Mouse (Mus musculus) stomach, embryonic 15.5 days (tissue): ENCODE measurements around the gene Nrxn3. TPM values are rescaled to one million over a fixed set of nuclear protein-coding genes. Genes with fewer than 3 reads are reported as not detected.

Experiments used
- ATAC-seq: fragments of 200-750 bp; cut with Nextera tagmentation; 2 replicates; pipeline ENCODE4 v1.8.0; 2017; ENCODE audit warnings: low read depth, moderate number of reproducible peaks, moderate TSS enrichment; ENCODE audit not compliant: insufficient read depth, low FRiP score
- H3K27ac ChIP-seq: fragments of 300-500 bp; sonication (generic); 2 replicates; pipeline ENCODE4 v1.5.1; 2015; ENCODE audit warnings: mild to moderate bottlenecking, inconsistent platforms
- H3K27me3 ChIP-seq: fragments of 300-500 bp; sonication (generic); replicated peaks from 2 replicates; pipeline ENCODE4 v1.6.1; 2015; ENCODE audit warnings: inconsistent platforms
- H3K36me3 ChIP-seq: fragments of 300-500 bp; sonication (generic); 2 replicates; pipeline ENCODE4 v1.6.1; 2015; ENCODE audit warnings: inconsistent platforms
- H3K4me1 ChIP-seq: fragments of 300-500 bp; sonication (generic); 2 replicates; pipeline ENCODE4 v1.6.1; 2015; ENCODE audit warnings: inconsistent platforms
- H3K4me2 ChIP-seq: fragments of 300-500 bp; sonication (generic); 2 replicates; pipeline ENCODE4 v1.6.1; 2015; ENCODE audit warnings: mild to moderate bottlenecking, inconsistent platforms
- H3K4me3 ChIP-seq: fragments of 300-500 bp; sonication (generic); replicated peaks from 2 replicates; pipeline ENCODE4 v1.5.1; 2015; ENCODE audit warnings: inconsistent platforms
- H3K9ac ChIP-seq: fragments of 300-500 bp; sonication (generic); 2 replicates; pipeline ENCODE4 v1.6.1; 2015; ENCODE audit warnings: inconsistent platforms
- H3K9me3 ChIP-seq: fragments of 300-500 bp; sonication (generic); 2 replicates; pipeline ENCODE4 v1.6.1; 2016; ENCODE audit warnings: inconsistent platforms
- WGBS: fragments of 180-500 bp; shearing (Covaris S2); methylation state at CpG from one replicate; pipeline ENCODE4 v1.1.7; 2015; 5-methylcytosine and 5-hydroxymethylcytosine counted together
- polyA plus RNA-seq: library from polyadenylated mRNA; unstranded; fragments of >200 nt; fragmentation: Nextera tagmentation; extraction: Ambion mirVana; gene quantifications from 2 replicates; pipeline ENCODE4 v1.2.1, GENCODE M21; 2015

Gene Nrxn3
- 2.4 and 3.3 TPM in 2 replicates for polyA plus RNA-seq

DNA sequence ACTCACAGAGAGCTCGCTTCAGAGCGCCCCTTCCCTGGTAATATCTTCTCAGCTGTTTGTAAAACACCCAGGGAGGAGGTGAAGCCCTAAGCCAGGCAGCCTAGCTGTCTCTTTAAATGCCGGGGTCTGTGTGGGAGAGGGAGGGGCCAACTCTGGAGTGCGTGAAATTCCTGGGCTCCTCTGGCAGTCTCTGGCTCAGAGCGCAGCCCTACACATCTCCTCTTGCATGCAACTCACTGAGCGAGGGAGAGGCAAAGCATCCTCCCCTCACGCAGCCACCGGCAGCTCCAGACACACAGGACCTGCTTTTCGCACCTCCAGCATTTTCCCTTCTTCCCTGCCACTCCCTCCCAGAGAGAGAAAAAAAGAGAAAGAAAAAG, at the start of gene Nrxn3:
Nrxn3 (plus strand) TSS at position 186 of the 380 bp plus-strand sequence.
- ATAC-seq = peak; percentile 56; the same call in 1 of the 2 replicates
- H3K36me3 ChIP-seq = no peaks in the 10 kb centered on the region
- peak within 1 kb of the TSS; percentile 48 for H3K4me2 ChIP-seq
- H3K4me1 ChIP-seq = no peaks in the 10 kb centered on the region
- no peaks in the 10 kb centered on the region for H3K27me3 ChIP-seq
- peak within 1 kb of the TSS; percentile 25 for H3K4me3 ChIP-seq
- WGBS = 2% methylated on average over 9 of the region's 9 CpGs
- no peak within 1 kb of the TSS for H3K9ac ChIP-seq
- no peak within 1 kb of the TSS for H3K27ac ChIP-seq
- H3K9me3 ChIP-seq = no peaks in the 10 kb centered on the region

DNA sequence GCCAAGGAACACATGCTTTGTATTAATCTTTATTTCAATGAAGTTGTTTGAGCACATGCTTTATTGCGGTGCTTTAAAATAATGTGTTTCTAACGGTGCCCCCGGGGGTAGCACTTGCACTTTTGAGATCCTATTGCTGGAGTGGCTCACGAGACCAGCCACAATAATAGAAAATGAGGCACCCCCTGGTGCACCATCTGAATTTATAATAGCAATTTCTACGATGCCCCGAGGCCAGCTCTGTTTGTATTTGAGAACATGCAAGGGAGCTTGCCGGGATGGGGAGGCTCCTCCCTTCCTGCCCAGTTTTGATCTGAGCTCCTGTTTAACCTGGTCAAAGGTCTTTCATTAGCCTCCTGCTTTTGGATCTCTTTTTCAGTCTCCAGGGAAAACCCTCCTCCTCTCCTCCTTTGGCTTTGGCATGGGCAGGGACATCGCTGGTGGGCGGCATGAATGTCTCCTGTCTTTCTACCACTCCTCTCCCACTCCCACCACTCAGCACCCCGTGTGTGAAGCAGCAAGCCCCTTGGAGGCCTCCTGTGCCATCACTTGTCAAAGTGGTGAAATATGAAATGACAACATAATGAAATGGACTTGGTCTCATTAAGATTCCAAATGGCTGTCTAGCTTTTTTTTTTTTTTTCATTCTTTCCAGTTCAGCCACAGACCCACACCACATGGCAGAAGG, 18.4 kb upstream of the Nrxn3 start:
- Histone ChIP-seq H3K9me3 (no peaks in the 10 kb centered on the region), H3K27ac (no peak overlapping the region), H3K36me3 (no peaks in the 10 kb centered on the region), H3K4me1 (no peaks in the 10 kb centered on the region), H3K27me3 (no peaks in the 10 kb centered on the region), H3K4me2 (no peak overlapping the region), H3K4me3 (no peak overlapping the region), H3K9ac (no peak overlapping the region)
- WGBS = 65% methylated on average over 10 of the region's 10 CpGs
- ATAC-seq = no peak

- WGBS = 77% methylated on average over 3 of the region's 3 CpGs
- Histone ChIP-seq H3K27me3 (no peaks in the 10 kb centered on the region), H3K4me1 (no peaks in the 10 kb centered on the region), H3K27ac (no peak overlapping the region), H3K9me3 (no peaks in the 10 kb centered on the region), H3K9ac (no peak overlapping the region), H3K4me2 (no peak overlapping the region), H3K4me3 (no peak overlapping the region), H3K36me3 (no peaks in the 10 kb centered on the region)
- no peak for ATAC-seq
These were observed 16.7 kb upstream of the Nrxn3 start for GRCm38 (mm10) chr12:88705959-88706358.

DNA sequence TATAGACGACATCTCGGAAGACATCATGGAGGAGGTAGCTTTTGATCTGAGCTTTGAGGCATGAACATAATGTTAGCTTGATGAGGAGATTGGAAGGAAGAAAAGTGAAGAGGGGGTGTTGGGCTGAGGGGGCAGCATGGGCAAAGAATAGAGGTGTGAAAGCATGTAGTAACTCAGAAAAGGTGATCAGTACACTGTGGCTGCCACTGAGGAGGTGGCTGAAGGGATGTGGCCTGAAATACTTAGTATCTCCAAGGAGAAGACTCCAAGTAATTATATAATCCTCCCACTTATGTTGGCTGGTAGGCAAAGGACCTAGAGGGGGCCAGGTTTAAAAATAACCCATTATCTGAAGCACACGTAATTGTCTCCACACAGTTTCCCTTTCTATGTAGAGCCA, 14.9 kb upstream of the Nrxn3 start:
- 89% methylated on average over 3 of the region's 3 CpGs for WGBS
- H3K27me3 ChIP-seq = no peaks in the 10 kb centered on the region
- H3K36me3 ChIP-seq = no peaks in the 10 kb centered on the region
- no peak overlapping the region for H3K4me3 ChIP-seq
- H3K27ac ChIP-seq = no peak overlapping the region
- no peaks in the 10 kb centered on the region for H3K4me1 ChIP-seq
- no peak overlapping the region for H3K4me2 ChIP-seq
- no peak for ATAC-seq
- no peaks in the 10 kb centered on the region for H3K9me3 ChIP-seq
- H3K9ac ChIP-seq = no peak overlapping the region

- Histone ChIP-seq H3K4me2 (no peak overlapping the region), H3K27ac (no peak overlapping the region), H3K9me3 (no peaks in the 10 kb centered on the region), H3K4me3 (no peak overlapping the region), H3K36me3 (no peaks in the 10 kb centered on the region), H3K9ac (no peak overlapping the region), H3K4me1 (no peaks in the 10 kb centered on the region), H3K27me3 (no peaks in the 10 kb centered on the region)
- ATAC-seq = peak; percentile 65; the same call in 1 of the 2 replicates
- WGBS = 9% methylated on average over 11 of the region's 11 CpGs
These were observed 13.5 kb upstream of the Nrxn3 start for GRCm38 (mm10) chr12:88709223-88709622.

DNA sequence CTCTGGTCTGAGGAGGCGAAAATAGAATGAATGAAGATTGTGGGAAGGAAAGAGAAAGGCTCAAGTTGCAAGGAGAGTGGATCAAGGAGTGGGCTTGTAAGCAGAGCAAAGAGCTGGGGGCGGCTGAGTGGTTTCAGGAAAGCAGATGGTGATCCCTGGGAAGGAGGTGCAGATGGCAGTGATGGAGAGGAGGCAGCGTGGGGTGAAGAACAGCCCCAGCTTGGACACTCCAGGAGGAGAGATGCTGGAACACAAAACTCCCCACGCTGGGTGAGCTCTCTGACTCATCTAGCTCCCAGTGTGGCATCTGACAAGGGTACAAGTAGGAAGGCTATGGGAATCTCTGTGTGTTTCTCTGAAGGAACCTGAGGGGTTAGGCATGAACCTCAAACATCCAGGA, 9.2 kb upstream of the Nrxn3 start:
- Histone ChIP-seq H3K9ac (no peak overlapping the region), H3K27me3 (no peaks in the 10 kb centered on the region), H3K4me2 (no peak overlapping the region), H3K9me3 (no peaks in the 10 kb centered on the region), H3K36me3 (no peaks in the 10 kb centered on the region), H3K27ac (no peak overlapping the region), H3K4me1 (no peaks in the 10 kb centered on the region), H3K4me3 (no peak overlapping the region)
- 63% methylated on average over 4 of the region's 4 CpGs for WGBS
- no peak for ATAC-seq

- 26% methylated on average over 3 of the region's 3 CpGs for WGBS
- no peaks in the 10 kb centered on the region for H3K9me3 ChIP-seq
- no peaks in the 10 kb centered on the region for H3K27me3 ChIP-seq
- H3K27ac ChIP-seq = no peak overlapping the region
- H3K4me1 ChIP-seq = no peaks in the 10 kb centered on the region
- no peaks in the 10 kb centered on the region for H3K36me3 ChIP-seq
- ATAC-seq = no peak
- H3K4me2 ChIP-seq = peak overlapping the region; percentile 48; the same call in 1 of the 2 replicates
- no peak overlapping the region for H3K9ac ChIP-seq
- peak overlapping the region; percentile 25; the same call in 1 of the 2 replicates for H3K4me3 ChIP-seq
These were observed 515 bp upstream of the Nrxn3 start for GRCm38 (mm10) chr12:88722031-88722690.

DNA sequence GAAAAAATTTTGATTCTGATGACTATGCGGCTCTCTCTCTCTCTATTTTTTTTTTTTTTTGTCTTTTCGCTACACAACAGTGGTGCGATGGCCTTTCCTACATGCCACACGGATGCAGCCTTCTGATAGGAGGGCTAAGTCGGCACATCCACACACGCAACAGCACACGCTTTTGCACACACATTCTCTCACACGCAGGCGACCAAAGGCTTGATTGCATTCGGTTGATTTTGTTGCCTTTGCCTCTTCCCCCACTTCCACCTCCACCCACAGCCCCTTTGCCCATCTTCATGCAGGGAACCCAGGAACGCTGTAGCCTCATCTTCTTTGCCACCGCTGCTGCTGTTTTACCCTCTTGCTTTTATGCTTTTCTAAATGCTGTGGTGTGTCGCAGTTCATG, 3.6 kb downstream of the Nrxn3 start:
- Histone ChIP-seq H3K4me2 (no peak overlapping the region), H3K27me3 (no peaks in the 10 kb centered on the region), H3K27ac (no peak overlapping the region), H3K9me3 (no peaks in the 10 kb centered on the region), H3K4me1 (no peaks in the 10 kb centered on the region), H3K9ac (no peak overlapping the region), H3K36me3 (no peaks in the 10 kb centered on the region), H3K4me3 (no peak overlapping the region)
- WGBS = 92% methylated on average over 13 of the region's 13 CpGs
- ATAC-seq = no peak

GRCm38 (mm10) chr12:88726755-88727154, 4.1 kb downstream of the Nrxn3 start:
- ATAC-seq = no peak
- WGBS = 79% methylated on average over 6 of the region's 6 CpGs

DNA sequence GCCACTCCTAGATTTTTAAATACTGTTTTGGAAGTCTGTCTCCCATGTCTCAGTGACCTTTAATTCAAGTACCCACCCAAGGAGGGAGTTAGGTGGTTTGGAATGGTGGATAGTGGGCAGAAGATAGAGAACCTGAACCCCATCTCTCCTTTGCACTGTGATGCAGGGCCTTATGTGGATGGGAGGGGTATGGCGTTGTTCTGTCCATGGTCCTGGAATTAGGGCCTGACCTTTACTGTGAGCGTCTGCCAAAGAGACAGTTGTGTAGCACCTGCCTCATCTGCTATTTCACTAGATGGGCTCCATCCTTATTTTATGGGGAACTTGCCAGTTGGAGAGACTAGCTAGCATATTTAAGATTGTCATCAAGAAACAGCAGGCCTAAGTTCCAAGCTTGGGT, 8.0 kb downstream of the Nrxn3 start:
- H3K4me1 ChIP-seq = no peaks in the 10 kb centered on the region
- no peaks in the 10 kb centered on the region for H3K27me3 ChIP-seq
- no peaks in the 10 kb centered on the region for H3K9me3 ChIP-seq
- H3K36me3 ChIP-seq = no peaks in the 10 kb centered on the region
- no peak overlapping the region for H3K27ac ChIP-seq
- ATAC-seq = no peak
- H3K4me3 ChIP-seq = no peak overlapping the region
- H3K9ac ChIP-seq = no peak overlapping the region
- H3K4me2 ChIP-seq = no peak overlapping the region
- WGBS = 28% methylated on average over 2 of the region's 2 CpGs

More at GRCm38 (mm10) chr12:88726755-88727154, 4.1 kb downstream of the Nrxn3 start:
- Histone ChIP-seq H3K9me3 (no peaks in the 10 kb centered on the region), H3K9ac (no peak overlapping the region), H3K4me3 (no peak overlapping the region), H3K36me3 (no peaks in the 10 kb centered on the region), H3K27me3 (no peaks in the 10 kb centered on the region), H3K4me2 (no peak overlapping the region), H3K27ac (no peak overlapping the region), H3K4me1 (no peaks in the 10 kb centered on the region)

DNA sequence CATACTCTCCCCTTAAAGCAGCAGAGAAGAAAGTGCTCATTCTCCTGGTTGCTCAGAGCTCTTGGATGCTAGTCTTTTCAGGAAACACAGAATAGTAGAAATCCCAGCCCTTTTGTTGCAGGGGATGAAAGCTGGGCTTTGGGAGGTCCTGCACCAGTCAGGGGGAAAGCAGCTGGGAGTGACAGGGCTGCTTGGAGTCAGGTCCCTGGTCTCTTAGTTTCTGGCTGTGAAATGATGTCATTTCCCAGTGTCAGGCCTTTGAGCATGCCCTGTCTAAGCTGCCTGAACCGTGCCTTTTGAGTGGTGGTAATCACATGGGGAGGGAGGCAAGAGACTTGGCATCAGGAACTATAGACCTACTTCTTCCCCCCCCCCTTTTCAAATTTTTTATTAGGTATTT, 12.4 kb downstream of the Nrxn3 start:
- Histone ChIP-seq H3K27me3 (no peaks in the 10 kb centered on the region), H3K9me3 (no peaks in the 10 kb centered on the region), H3K4me2 (no peak overlapping the region), H3K4me3 (no peak overlapping the region), H3K4me1 (no peaks in the 10 kb centered on the region), H3K9ac (no peak overlapping the region), H3K27ac (no peak overlapping the region), H3K36me3 (no peaks in the 10 kb centered on the region)
- no peak for ATAC-seq
- WGBS = 79% methylated on average over 1 of the region's 1 CpGs

DNA sequence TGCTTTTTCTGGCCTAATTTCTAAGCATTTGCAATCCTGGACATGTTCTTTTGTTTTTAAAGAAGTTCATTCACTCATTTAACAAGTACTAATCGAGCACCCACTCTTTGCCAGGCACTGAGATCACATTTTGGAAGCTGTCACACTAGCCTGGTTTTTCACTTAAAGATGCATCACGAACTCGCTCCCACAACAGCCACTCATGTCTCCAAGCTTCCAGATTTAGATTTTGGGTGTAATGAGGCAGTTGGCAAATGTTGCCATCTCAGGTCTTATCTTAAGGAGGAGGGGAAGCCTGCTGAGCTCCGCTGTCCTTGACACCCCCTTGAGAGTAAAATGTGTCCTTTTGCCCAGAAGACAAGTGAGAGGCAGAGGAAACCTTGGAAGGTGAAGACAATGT, 14.4 kb downstream of the Nrxn3 start:
- Histone ChIP-seq H3K9ac (no peak overlapping the region), H3K9me3 (no peaks in the 10 kb centered on the region), H3K4me1 (no peaks in the 10 kb centered on the region), H3K27ac (no peak overlapping the region), H3K27me3 (no peaks in the 10 kb centered on the region), H3K4me3 (no peak overlapping the region), H3K36me3 (no peaks in the 10 kb centered on the region), H3K4me2 (no peak overlapping the region)
- 74% methylated on average over 4 of the region's 4 CpGs for WGBS
- ATAC-seq = no peak
